ENCODE assay signal across 9 mouse cellular contexts in the genomic region with DNA sequence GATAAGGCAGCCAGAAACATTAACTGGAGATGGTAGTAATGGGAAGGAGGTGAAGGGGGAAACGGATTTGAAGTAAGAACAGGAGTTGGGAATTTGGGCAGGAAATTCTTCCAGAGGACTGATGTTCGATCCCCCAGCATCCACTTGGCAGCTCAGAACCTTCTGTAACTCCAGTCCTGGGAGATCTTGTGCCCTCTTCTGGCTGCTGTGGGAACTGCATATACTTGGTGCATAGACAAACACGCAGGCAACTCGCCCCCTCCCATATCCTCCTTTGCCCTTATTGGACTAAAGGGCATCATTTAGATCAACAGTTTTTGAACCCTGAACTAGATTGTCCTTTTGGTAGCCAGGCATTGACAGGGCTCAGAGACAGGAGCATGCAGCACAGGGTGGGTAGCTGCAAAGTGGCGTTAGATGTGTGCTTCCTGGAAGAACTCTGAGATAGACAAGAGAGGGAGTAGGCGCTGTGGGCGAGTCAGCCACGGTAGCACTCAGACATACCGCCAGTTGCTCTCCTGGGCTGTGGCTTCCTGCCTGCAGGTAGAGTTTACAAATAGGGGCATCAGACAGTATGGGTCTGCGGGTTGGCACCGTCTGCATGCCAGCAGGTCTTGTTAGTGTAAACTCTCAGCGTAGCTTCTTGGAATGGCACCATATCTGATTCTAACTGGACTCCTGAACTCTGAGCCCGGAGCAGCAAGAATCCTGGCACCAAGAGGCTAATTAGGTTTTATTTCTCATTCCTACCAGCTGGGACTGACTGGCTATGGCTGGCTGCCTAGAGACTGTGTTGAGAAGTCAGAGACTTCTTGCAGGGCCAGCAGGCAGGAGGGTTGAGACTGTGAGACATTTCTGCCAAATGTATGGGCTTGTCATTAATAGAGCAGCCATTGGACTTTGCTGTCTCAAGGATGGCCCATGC.
DNase-seq lines count a peak whose midpoint lies in the region; ATAC-seq lines count a peak whose summit lies in the region.
"Had no signal": no experiment of that assay in that cellular context is flagged by ENCODE, and none has a peak within 500 bp of the region (broad histone marks: within the 10 kb centered on the region; RNA-seq: fewer than 3 reads in every experiment).

No protein-coding gene starts in this region.

- intact Hi-C loops in left cerebral cortex, postnatal 4 days (cut with DNase I) = loop anchor here (5.0 to 10.0 kb wide), 4 partner anchors 65 to 362 kb away; partner anchors contain the start of gene Tmem178b

- no peak overlapping the region for H3K4me2 ChIP-seq in kidney, embryonic 14.5 days (replicated peaks; ENCODE audit: low read depth, low read length)
- H3K4me2 ChIP-seq in forebrain, embryonic 12.5 days = no peak overlapping the region
- H3K4me2 ChIP-seq: limb, embryonic 12.5 days had no signal

- no peak overlapping the region for H3K27ac ChIP-seq in kidney, embryonic 14.5 days (ENCODE audit: low read depth, low read length)
- no peak overlapping the region for H3K27ac ChIP-seq in forebrain, embryonic 12.5 days
- H3K27ac ChIP-seq: limb, embryonic 12.5 days had no signal

- 68% methylated on average over 13 of the region's 13 CpGs for WGBS in kidney, embryonic 14.5 days
- 74% methylated on average over 13 of the region's 13 CpGs for WGBS in forebrain, embryonic 12.5 days

- ATAC-seq in kidney, embryonic 14.5 days (ENCODE audit: low FRiP score, low TSS enrichment) = no peak
- ATAC-seq in forebrain, embryonic 12.5 days (ENCODE audit: low FRiP score) = 0 out of 2 replicates have a peak, but pooled peaks have one; percentile 33

- H3K9me3 ChIP-seq in kidney, embryonic 14.5 days (ENCODE audit: control insufficient read depth, low read length) = no peaks in the 10 kb centered on the region
- no peaks in the 10 kb centered on the region for H3K9me3 ChIP-seq in forebrain, embryonic 12.5 days
- H3K9me3 ChIP-seq: limb, embryonic 12.5 days had no signal

- H3K9ac ChIP-seq in kidney, embryonic 14.5 days (ENCODE audit: low read depth, low read length) = no peak overlapping the region
- H3K9ac ChIP-seq in forebrain, embryonic 12.5 days = no peak overlapping the region
- H3K9ac ChIP-seq: limb, embryonic 12.5 days had no signal

- no peaks in the 10 kb centered on the region for H3K4me1 ChIP-seq in kidney, embryonic 14.5 days (ENCODE audit: control insufficient read depth, insufficient read depth, low read length)
- peaks cover 7% of the 10 kb centered on the region for H3K4me1 ChIP-seq in forebrain, embryonic 12.5 days
- H3K4me1 ChIP-seq: limb, embryonic 12.5 days had no signal

- DNase-seq in kidney, adult 18-20 months = peak; percentile 62
- DNase-seq in ES-CJ7 (ENCODE audit: low read depth, low spot score) = peak; percentile 90
- DNase-seq in c-Kit-positive CD71-negative TER-119-negative erythroid progenitor cells, embryonic 14.5 days (ENCODE audit: low read depth) = peak; percentile 30
- DNase-seq in left cerebral cortex, postnatal 4 days = peak; percentile 71
- DNase-seq in naive thymus-derived CD4-positive, alpha-beta T cell, adult 2 months (ENCODE audit: low read depth) = peak; percentile 45
- peak; percentile 4 for DNase-seq in yolk sac, embryonic 10.5 days (ENCODE audit: low spot score)

- H3K27me3 ChIP-seq in kidney, embryonic 14.5 days (ENCODE audit: control insufficient read depth, insufficient read depth, low read length) = no peaks in the 10 kb centered on the region
- H3K27me3 ChIP-seq in forebrain, embryonic 12.5 days = no peaks in the 10 kb centered on the region
- H3K27me3 ChIP-seq: limb, embryonic 12.5 days had no signal

- H3K36me3 ChIP-seq in kidney, embryonic 14.5 days (ENCODE audit: control insufficient read depth, insufficient read depth, low read length) = no peaks in the 10 kb centered on the region
- H3K36me3 ChIP-seq in forebrain, embryonic 12.5 days (replicated peaks) = no peaks in the 10 kb centered on the region
- H3K36me3 ChIP-seq: limb, embryonic 12.5 days had no signal

- no peak overlapping the region for H3K4me3 ChIP-seq in kidney, embryonic 14.5 days (ENCODE audit: low read length)
- H3K4me3 ChIP-seq in forebrain, embryonic 12.5 days (replicated peaks) = no peak overlapping the region
- H3K4me3 ChIP-seq: limb, embryonic 12.5 days had no signal

Comparison
In these comparisons a context has a peak if more than half of its experiments do, and no peak if none do; other contexts are left out.
1. DNase-seq: peak in every context shown above with its lines; median percentile 90 in ES-CJ7; 71 in left cerebral cortex, postnatal 4 days; 62 in kidney, adult 18-20 months; 45 in naive thymus-derived CD4-positive, alpha-beta T cell, adult 2 months; 30 in c-Kit-positive CD71-negative TER-119-negative erythroid progenitor cells, embryonic 14.5 days; 4 in yolk sac, embryonic 10.5 days.